Mouse (Mus musculus) hindbrain, embryonic 14.5 days (tissue): Measurements from ENCODE around the gene Gm26938. TPM values are rescaled to one million over a fixed set of nuclear protein-coding genes. Genes with fewer than 3 reads are reported as not detected.

Source experiments
- ATAC-seq: fragments of 200-750 bp; cut with Nextera tagmentation; 2 replicates; pipeline ENCODE4 v1.8.0; 2017; ENCODE audit warnings: moderate number of reproducible peaks, mild to moderate bottlenecking, moderate TSS enrichment, moderate library complexity; ENCODE audit not compliant: low FRiP score
- DNase-seq: peaks from one replicate; pipeline ENCODE4 v3.0.0-alpha.2; 2015; ENCODE audit warnings: low spot score
- H3K27ac ChIP-seq: fragments of 300-500 bp; sonication (generic); 2 replicates; pipeline ENCODE4 v1.5.1; 2014; ENCODE audit warnings: mild to moderate bottlenecking, moderate library complexity
- H3K27me3 ChIP-seq: fragments of 300-500 bp; sonication (generic); 2 replicates; pipeline ENCODE4 v1.6.1; 2014; ENCODE audit warnings: mild to moderate bottlenecking, low read length, mixed read lengths; ENCODE audit not compliant: control insufficient read depth, insufficient read depth
- H3K36me3 ChIP-seq: fragments of 300-500 bp; sonication (generic); replicated peaks from 2 replicates; pipeline ENCODE4 v1.6.1; 2014; ENCODE audit not compliant: control insufficient read depth, insufficient read depth
- H3K4me1 ChIP-seq: fragments of 300-500 bp; sonication (generic); replicated peaks from 2 replicates; pipeline ENCODE4 v1.6.1; 2014; ENCODE audit warnings: antibody characterized with exemption, low read length, mixed read lengths; ENCODE audit not compliant: control insufficient read depth, insufficient read depth
- H3K4me2 ChIP-seq: fragments of 300-500 bp; sonication (generic); replicated peaks from 2 replicates; pipeline ENCODE4 v1.6.1; 2014; ENCODE audit warnings: mild to moderate bottlenecking, moderate library complexity
- H3K4me3 ChIP-seq: fragments of 300-500 bp; sonication (generic); replicated peaks from 2 replicates; pipeline ENCODE4 v1.5.1; 2014; ENCODE audit warnings: mild to moderate bottlenecking, low read length
- H3K9ac ChIP-seq: fragments of 300-500 bp; sonication (generic); 2 replicates; pipeline ENCODE4 v1.6.1; 2014
- H3K9me3 ChIP-seq: fragments of 300-500 bp; sonication (generic); 2 replicates; pipeline ENCODE4 v1.6.1; 2016; ENCODE audit warnings: low read length; ENCODE audit not compliant: control insufficient read depth
- WGBS: fragments of 180-500 bp; shearing (Covaris S2); extraction: QIAGEN DNeasy Blood & Tissue Kit; methylation state at CpG from one replicate; pipeline ENCODE4 v1.1.7; 2014; 5-methylcytosine and 5-hydroxymethylcytosine counted together
- polyA plus RNA-seq: library from polyadenylated mRNA; unstranded; fragments of >200 nt; fragmentation: Nextera tagmentation; extraction: Ambion mirVana; gene quantifications from 2 replicates; pipeline ENCODE4 v1.2.1, GENCODE M21; 2014

The Gm26938 gene
- polyA plus RNA-seq, 1 experiment from 2014 or later, result 0.29 TPM

GRCm38 (mm10) chr5:139832125-139832524 lies 5.9 kb upstream of the Gm26938 start:
- Histone ChIP-seq H3K36me3 (no peaks in the 10 kb centered on the region), H3K4me2 (no peak overlapping the region), H3K4me1 (no peaks in the 10 kb centered on the region), H3K9me3 (no peaks in the 10 kb centered on the region), H3K27ac (no peak overlapping the region), H3K9ac (no peak overlapping the region), H3K27me3 (no peaks in the 10 kb centered on the region), H3K4me3 (no peak overlapping the region)
- ATAC-seq, result no peak
- DNase-seq, result no peak
- 84% methylated on average over 7 of the region's 7 CpGs for WGBS

DNA sequence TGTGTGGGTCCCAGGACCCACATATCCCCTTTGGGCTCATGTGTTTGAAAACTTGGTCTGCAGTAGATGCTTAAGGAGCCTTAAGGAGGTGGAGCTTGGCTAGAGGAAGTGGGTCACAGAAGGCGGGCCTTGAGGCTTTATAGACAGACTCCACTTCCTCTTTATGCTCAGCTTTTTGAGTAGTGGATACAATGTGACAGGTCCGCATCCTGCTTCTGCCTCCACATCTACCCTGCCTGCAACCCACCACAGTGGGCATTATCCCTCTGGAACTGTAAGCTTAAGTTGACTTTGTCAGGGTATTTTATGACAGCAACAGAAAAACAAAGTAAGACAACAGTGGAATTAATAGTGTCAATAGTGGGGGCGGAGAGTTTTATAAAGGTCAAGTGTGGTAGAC lies 4.5 kb upstream of the Gm26938 start:
- no peak overlapping the region for H3K4me2 ChIP-seq
- no peak overlapping the region for H3K27ac ChIP-seq
- ATAC-seq (no peak), DNase-seq (no peak)
- no peaks in the 10 kb centered on the region for H3K27me3 ChIP-seq
- WGBS, result 89% methylated on average over 3 of the region's 3 CpGs
- peaks cover 4% of the 10 kb centered on the region for H3K4me1 ChIP-seq
- H3K9ac ChIP-seq, result no peak overlapping the region
- H3K36me3 ChIP-seq, result no peaks in the 10 kb centered on the region
- H3K9me3 ChIP-seq, result no peaks in the 10 kb centered on the region
- no peak overlapping the region for H3K4me3 ChIP-seq

GRCm38 (mm10) chr5:139829384-139829783 lies 3.2 kb upstream of the Gm26938 start:
- Histone ChIP-seq H3K27ac (no peak overlapping the region), H3K27me3 (no peaks in the 10 kb centered on the region), H3K36me3 (no peaks in the 10 kb centered on the region; the same call in 1 of the 2 replicates), H3K4me3 (no peak overlapping the region), H3K9ac (no peak overlapping the region), H3K4me2 (no peak overlapping the region), H3K4me1 (peaks cover 14% of the 10 kb centered on the region), H3K9me3 (no peaks in the 10 kb centered on the region)
- 83% methylated on average over 13 of the region's 13 CpGs for WGBS
- ATAC-seq, result no peak
- DNase-seq, result no peak

GRCm38 (mm10) chr5:139827593-139827992 lies 1.4 kb upstream of the Gm26938 start:
- DNase-seq (no peak), ATAC-seq (no peak)
- Histone ChIP-seq H3K9me3 (no peaks in the 10 kb centered on the region), H3K4me2 (no peak overlapping the region), H3K27ac (no peak overlapping the region), H3K4me3 (no peak overlapping the region), H3K9ac (no peak overlapping the region), H3K27me3 (no peaks in the 10 kb centered on the region), H3K36me3 (peaks cover 12% of the 10 kb centered on the region), H3K4me1 (peaks cover 14% of the 10 kb centered on the region)
- WGBS, result 96% methylated on average over 1 of the region's 1 CpGs

GRCm38 (mm10) chr5:139825947-139826346 lies 260 bp downstream of the Gm26938 start:
- ATAC-seq (no peak), DNase-seq (no peak)
- Histone ChIP-seq H3K27ac (peak overlapping the region; percentile 80; the same call in 1 of the 2 replicates), H3K27me3 (no peaks in the 10 kb centered on the region), H3K9ac (peak overlapping the region; percentile 89), H3K4me3 (peak overlapping the region; percentile 86), H3K36me3 (peaks cover 27% of the 10 kb centered on the region), H3K4me1 (peaks cover 14% of the 10 kb centered on the region), H3K9me3 (no peaks in the 10 kb centered on the region), H3K4me2 (peak overlapping the region; percentile 97)
- 43% methylated on average over 11 of the region's 11 CpGs for WGBS

DNA sequence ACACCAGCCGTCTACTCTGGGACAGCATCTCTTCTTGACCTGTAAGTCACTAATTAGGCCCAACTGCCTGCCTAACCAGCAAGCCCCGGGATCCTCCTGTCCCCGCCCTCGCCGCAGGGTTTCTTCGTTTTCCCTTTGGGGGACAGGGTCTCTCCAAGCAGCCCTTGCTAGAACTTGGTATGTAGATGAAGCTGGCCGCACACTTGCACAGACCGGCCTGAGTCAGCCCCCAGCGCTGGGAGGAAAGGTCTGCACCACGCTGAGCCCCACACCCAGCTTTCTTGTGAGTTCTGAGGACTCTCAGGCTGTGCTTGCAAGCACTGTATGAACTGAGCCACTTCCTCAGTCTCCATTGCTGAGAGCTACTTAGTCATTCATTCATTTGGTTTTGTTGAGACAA lies 1.7 kb downstream of the Gm26938 start:
- DNase-seq, result no peak
- Histone ChIP-seq H3K27ac (no peak overlapping the region), H3K9me3 (no peaks in the 10 kb centered on the region), H3K36me3 (peaks cover 27% of the 10 kb centered on the region), H3K4me1 (peaks cover 14% of the 10 kb centered on the region), H3K4me3 (no peak overlapping the region), H3K27me3 (no peaks in the 10 kb centered on the region), H3K4me2 (no peak overlapping the region), H3K9ac (no peak overlapping the region)
- ATAC-seq, result no peak
- 91% methylated on average over 10 of the region's 10 CpGs for WGBS

DNA sequence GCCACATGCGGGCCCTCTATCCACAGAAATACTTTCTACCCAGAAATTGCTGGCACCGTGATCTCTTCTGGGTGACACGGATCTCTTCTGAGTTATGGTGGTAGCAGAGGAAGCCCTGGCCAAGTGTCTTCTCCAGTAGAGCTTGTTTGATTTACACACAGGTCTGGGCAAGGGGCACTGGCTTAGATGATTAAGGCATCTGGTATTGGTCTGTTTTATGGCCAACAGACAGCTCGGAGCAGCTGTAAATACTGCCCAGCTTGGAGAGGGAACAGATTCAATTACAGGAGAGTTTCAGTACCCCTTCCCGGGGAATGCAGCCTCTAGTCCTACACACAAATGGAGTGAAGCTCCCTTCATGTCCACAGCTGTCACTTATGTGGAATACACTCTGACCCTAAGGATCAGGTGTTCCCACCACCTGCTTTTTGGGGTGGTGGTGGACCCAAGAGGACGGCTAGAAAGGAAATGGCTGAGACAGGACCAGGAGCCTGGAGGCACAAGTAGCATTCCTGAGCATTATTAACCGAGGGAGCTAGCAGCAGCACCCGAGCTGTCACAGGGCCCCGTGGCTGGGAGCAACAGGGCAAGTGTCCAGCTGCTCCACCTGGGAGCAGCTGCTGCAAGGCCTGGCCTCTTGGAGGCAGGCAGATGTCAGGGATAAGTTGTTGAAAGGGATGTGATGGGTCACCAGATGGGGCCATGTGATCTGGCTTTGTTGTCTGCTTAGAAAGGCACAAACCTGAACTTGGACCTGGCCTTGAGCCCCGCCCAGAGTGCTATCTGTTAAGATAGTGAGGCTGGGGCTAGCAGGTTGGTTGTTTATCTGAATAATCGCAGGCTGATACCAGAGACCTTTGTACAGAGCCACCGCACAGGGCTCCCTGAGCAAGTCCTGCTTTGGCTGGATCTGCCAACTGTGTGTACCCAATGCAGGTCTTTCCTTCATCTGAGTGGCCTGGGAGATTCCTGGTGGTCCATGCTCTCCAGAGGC lies 4.4 kb downstream of the Gm26938 start:
- H3K9ac ChIP-seq, result no peak overlapping the region
- ATAC-seq, result no peak
- WGBS, result 78% methylated on average over 12 of the region's 12 CpGs

DNA sequence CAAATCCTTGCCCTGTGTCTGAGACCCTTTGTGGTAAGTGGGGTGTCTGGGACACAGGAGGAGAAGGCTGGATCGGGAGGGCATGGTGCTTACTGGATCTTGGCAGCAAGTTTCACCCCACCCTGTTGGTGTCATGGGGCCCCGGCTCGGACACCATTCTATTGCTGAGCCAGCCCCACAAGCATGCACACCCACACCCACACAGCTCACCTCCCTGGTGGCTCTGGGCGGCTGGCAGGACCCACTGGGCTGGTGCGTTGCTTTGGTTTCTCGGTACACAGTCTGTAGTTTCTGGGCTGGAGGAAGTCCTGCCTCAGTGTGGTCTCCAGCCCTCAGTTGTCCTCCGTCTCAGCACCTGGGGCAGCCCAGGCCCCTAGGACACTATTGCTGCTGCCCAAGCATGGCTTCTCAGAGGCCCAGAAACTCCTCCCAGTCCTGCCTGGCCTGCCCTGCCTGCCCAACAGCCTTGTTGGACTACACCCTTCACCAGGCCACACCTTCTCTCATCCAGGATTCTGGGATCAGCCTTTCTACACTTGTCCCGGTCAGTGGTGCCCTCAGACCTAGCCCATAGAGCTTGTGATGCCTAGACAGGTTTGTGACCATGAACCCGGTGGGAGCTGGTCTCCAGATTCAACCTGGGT lies 6.5 kb downstream of the Gm26938 start, which contains the start of gene Tmem184a:
Gene Tmem184a, minus strand, starts transcription at position 380 of the 644 bp plus-strand sequence.
- Histone ChIP-seq H3K4me1 (peaks cover under 1% of the 10 kb centered on the region; the same call in 1 of the 2 replicates), H3K4me3 (no peak within 1 kb of the TSS), H3K9ac (no peak within 1 kb of the TSS), H3K4me2 (no peak within 1 kb of the TSS), H3K27ac (no peak within 1 kb of the TSS), H3K36me3 (peaks cover 27% of the 10 kb centered on the region), H3K27me3 (no peaks in the 10 kb centered on the region; the same call in 1 of the 2 replicates), H3K9me3 (no peaks in the 10 kb centered on the region)
- no peak for ATAC-seq
- 93% methylated on average over 9 of the region's 9 CpGs for whole genome bisulfite sequencing
- no peak for DNase-seq

More for the DNA sequence above, 4.4 kb downstream of the Gm26938 start:
- no peak overlapping the region for H3K4me3 ChIP-seq
- H3K4me1 ChIP-seq, result peaks cover 14% of the 10 kb centered on the region
- no peaks in the 10 kb centered on the region for H3K9me3 ChIP-seq
- H3K27ac ChIP-seq, result no peak overlapping the region
- H3K4me2 ChIP-seq, result no peak overlapping the region
- H3K27me3 ChIP-seq, result no peaks in the 10 kb centered on the region
- H3K36me3 ChIP-seq, result peaks cover 27% of the 10 kb centered on the region
- no peak for DNase-seq

- 57% methylated on average over 4 of the region's 4 CpGs for WGBS
- DNase-seq, result peak; percentile 51
- Histone ChIP-seq H3K4me1 (no peaks in the 10 kb centered on the region), H3K9ac (no peak overlapping the region), H3K9me3 (no peaks in the 10 kb centered on the region), H3K36me3 (peaks cover 27% of the 10 kb centered on the region), H3K4me2 (no peak overlapping the region), H3K27me3 (peaks cover 6% of the 10 kb centered on the region; the same call in 1 of the 2 replicates), H3K4me3 (no peak overlapping the region), H3K27ac (no peak overlapping the region)
- no peak for ATAC-seq
Measured at GRCm38 (mm10) chr5:139818801-139819200, 7.4 kb downstream of the Gm26938 start.
